Mouse (Mus musculus): ENCODE results near the gene Ankfy1. TPM values are rescaled to one million over a fixed set of nuclear protein-coding genes. Genes with fewer than 3 reads are reported as not detected.
"Not testable (repeated sequence)": the region's sequence is repeated elsewhere in the genome, so short reads cannot be mapped to it uniquely, and the experiment has no call there.

Gene Ankfy1
- polyA plus RNA-seq, 1 experiment from 2014 or later = 26.9 TPM

GRCm38 (mm10) chr11:72733736-72734135 lies 43.9 kb downstream of the Ankfy1 start:
- Histone ChIP-seq H3K4me1 (ENCODE audit: control insufficient read depth, insufficient read depth, low read length) (no peaks in the 10 kb centered on the region), H3K9ac (ENCODE audit: low read length) (no peak overlapping the region), H3K36me3 (ENCODE audit: control insufficient read depth, insufficient read depth, low read length) (peaks cover 18% of the 10 kb centered on the region), H3K4me3 (ENCODE audit: low read depth, low read length) (no peak overlapping the region), H3K9me3 (ENCODE audit: control insufficient read depth, low read length) (no peaks in the 10 kb centered on the region), H3K27ac (replicated peaks; ENCODE audit: low read depth, low read length) (no peak overlapping the region), H3K27me3 (ENCODE audit: control insufficient read depth, insufficient read depth, low read length) (no peaks in the 10 kb centered on the region), H3K4me2 (ENCODE audit: low read depth, severe bottlenecking) (no peak overlapping the region)
- ATAC-seq (ENCODE audit: insufficient number of reproducible peaks, low FRiP score, low TSS enrichment, low read depth) = no peak
- WGBS = 90% methylated on average over 3 of the region's 3 CpGs
- no peak for DNase-seq (ENCODE audit: low spot score)

- no peak for ATAC-seq (ENCODE audit: insufficient number of reproducible peaks, low FRiP score, low TSS enrichment, low read depth)
- no peak overlapping the region for H3K9ac ChIP-seq (ENCODE audit: low read length)
- DNase-seq (ENCODE audit: low spot score) = no peak
- H3K36me3 ChIP-seq (ENCODE audit: control insufficient read depth, insufficient read depth, low read length) = peaks cover 16% of the 10 kb centered on the region
- H3K27me3 ChIP-seq (ENCODE audit: control insufficient read depth, insufficient read depth, low read length) = no peaks in the 10 kb centered on the region
- no peak overlapping the region for H3K4me2 ChIP-seq (ENCODE audit: low read depth, severe bottlenecking)
- H3K27ac ChIP-seq (replicated peaks; ENCODE audit: low read depth, low read length) = no peak overlapping the region
- no peaks in the 10 kb centered on the region for H3K4me1 ChIP-seq (ENCODE audit: control insufficient read depth, insufficient read depth, low read length)
- WGBS = 95% methylated on average over 4 of the region's 4 CpGs
- H3K4me3 ChIP-seq (ENCODE audit: low read depth, low read length) = no peak overlapping the region
- no peaks in the 10 kb centered on the region for H3K9me3 ChIP-seq (ENCODE audit: control insufficient read depth, low read length)
These were observed 45.2 kb downstream of the Ankfy1 start for GRCm38 (mm10) chr11:72734840-72735518.

GRCm38 (mm10) chr11:72735519-72735860 lies 45.7 kb downstream of the Ankfy1 start:
- H3K4me3 ChIP-seq (ENCODE audit: low read depth, low read length) = no peak overlapping the region
- no peak overlapping the region for H3K27ac ChIP-seq (replicated peaks; ENCODE audit: low read depth, low read length)
- DNase-seq (ENCODE audit: low spot score) = no peak
- H3K4me2 ChIP-seq (ENCODE audit: low read depth, severe bottlenecking) = no peak overlapping the region
- H3K27me3 ChIP-seq (ENCODE audit: control insufficient read depth, insufficient read depth, low read length) = no peaks in the 10 kb centered on the region
- H3K9me3 ChIP-seq (ENCODE audit: control insufficient read depth, low read length) = no peaks in the 10 kb centered on the region
- H3K4me1 ChIP-seq (ENCODE audit: control insufficient read depth, insufficient read depth, low read length) = no peaks in the 10 kb centered on the region
- WGBS = 93% methylated on average over 2 of the region's 2 CpGs
- ATAC-seq (ENCODE audit: insufficient number of reproducible peaks, low FRiP score, low TSS enrichment, low read depth) = no peak
- no peak overlapping the region for H3K9ac ChIP-seq (ENCODE audit: low read length)
- H3K36me3 ChIP-seq (ENCODE audit: control insufficient read depth, insufficient read depth, low read length) = peaks cover 13% of the 10 kb centered on the region

- 85% methylated on average over 1 of the region's 1 CpGs for WGBS
- DNase-seq (ENCODE audit: low spot score) = no peak
- Histone ChIP-seq H3K27ac (replicated peaks; ENCODE audit: low read depth, low read length) (no peak overlapping the region), H3K9ac (ENCODE audit: low read length) (no peak overlapping the region), H3K27me3 (ENCODE audit: control insufficient read depth, insufficient read depth, low read length) (no peaks in the 10 kb centered on the region), H3K9me3 (ENCODE audit: control insufficient read depth, low read length) (no peaks in the 10 kb centered on the region), H3K4me3 (ENCODE audit: low read depth, low read length) (no peak overlapping the region), H3K4me1 (ENCODE audit: control insufficient read depth, insufficient read depth, low read length) (no peaks in the 10 kb centered on the region), H3K4me2 (ENCODE audit: low read depth, severe bottlenecking) (no peak overlapping the region), H3K36me3 (ENCODE audit: control insufficient read depth, insufficient read depth, low read length) (peaks cover 7% of the 10 kb centered on the region)
- ATAC-seq (ENCODE audit: insufficient number of reproducible peaks, low FRiP score, low TSS enrichment, low read depth) = no peak
These were observed 46.5 kb downstream of the Ankfy1 start for GRCm38 (mm10) chr11:72736320-72736719.

GRCm38 (mm10) chr11:72737517-72737916 lies 47.7 kb downstream of the Ankfy1 start:
- DNase-seq (ENCODE audit: low spot score); H3K36me3 ChIP-seq (ENCODE audit: control insufficient read depth, insufficient read depth, low read length): not testable (repeated sequence)
- WGBS = 86% methylated on average over 5 of the region's 5 CpGs

GRCm38 (mm10) chr11:72739048-72739447 lies 49.2 kb downstream of the Ankfy1 start:
- 95% methylated on average over 1 of the region's 1 CpGs for WGBS
- H3K9ac ChIP-seq (ENCODE audit: low read length) = no peak overlapping the region
- peaks cover 7% of the 10 kb centered on the region; the same call in 1 of the 2 replicates for H3K36me3 ChIP-seq (ENCODE audit: control insufficient read depth, insufficient read depth, low read length)
- DNase-seq (ENCODE audit: low spot score) = no peak
- H3K9me3 ChIP-seq (ENCODE audit: control insufficient read depth, low read length) = no peaks in the 10 kb centered on the region
- no peak overlapping the region for H3K4me3 ChIP-seq (ENCODE audit: low read depth, low read length)
- no peak for ATAC-seq (ENCODE audit: insufficient number of reproducible peaks, low FRiP score, low TSS enrichment, low read depth)
- H3K27ac ChIP-seq (replicated peaks; ENCODE audit: low read depth, low read length) = no peak overlapping the region
- H3K4me2 ChIP-seq (ENCODE audit: low read depth, severe bottlenecking) = no peak overlapping the region
- no peaks in the 10 kb centered on the region for H3K27me3 ChIP-seq (ENCODE audit: control insufficient read depth, insufficient read depth, low read length)
- H3K4me1 ChIP-seq (ENCODE audit: control insufficient read depth, insufficient read depth, low read length) = no peaks in the 10 kb centered on the region

More at GRCm38 (mm10) chr11:72737517-72737916, 47.7 kb downstream of the Ankfy1 start:
- H3K9ac ChIP-seq (ENCODE audit: low read length); H3K4me2 ChIP-seq (ENCODE audit: low read depth, severe bottlenecking); ATAC-seq (ENCODE audit: insufficient number of reproducible peaks, low FRiP score, low TSS enrichment, low read depth); H3K4me3 ChIP-seq (ENCODE audit: low read depth, low read length); H3K27me3 ChIP-seq (ENCODE audit: control insufficient read depth, insufficient read depth, low read length); H3K9me3 ChIP-seq (ENCODE audit: control insufficient read depth, low read length); H3K4me1 ChIP-seq (ENCODE audit: control insufficient read depth, insufficient read depth, low read length); H3K27ac ChIP-seq (replicated peaks; ENCODE audit: low read depth, low read length): not testable (repeated sequence)

GRCm38 (mm10) chr11:72751956-72752355 lies 62.1 kb downstream of the Ankfy1 start:
- no peak overlapping the region for H3K27ac ChIP-seq (replicated peaks; ENCODE audit: low read depth, low read length)
- H3K36me3 ChIP-seq (ENCODE audit: control insufficient read depth, insufficient read depth, low read length) = peaks cover 7% of the 10 kb centered on the region
- H3K4me1 ChIP-seq (ENCODE audit: control insufficient read depth, insufficient read depth, low read length) = no peaks in the 10 kb centered on the region
- 42% methylated on average over 2 of the region's 2 CpGs for WGBS
- H3K9me3 ChIP-seq (ENCODE audit: control insufficient read depth, low read length) = no peaks in the 10 kb centered on the region
- H3K4me2 ChIP-seq (ENCODE audit: low read depth, severe bottlenecking) = no peak overlapping the region
- H3K27me3 ChIP-seq (ENCODE audit: control insufficient read depth, insufficient read depth, low read length) = no peaks in the 10 kb centered on the region
- DNase-seq (ENCODE audit: low spot score) (no peak), ATAC-seq (ENCODE audit: insufficient number of reproducible peaks, low FRiP score, low TSS enrichment, low read depth) (no peak)
- no peak overlapping the region for H3K4me3 ChIP-seq (ENCODE audit: low read depth, low read length)
- no peak overlapping the region for H3K9ac ChIP-seq (ENCODE audit: low read length)

- Histone ChIP-seq H3K27ac (replicated peaks; ENCODE audit: low read depth, low read length) (no peak overlapping the region), H3K4me2 (ENCODE audit: low read depth, severe bottlenecking) (no peak overlapping the region), H3K9me3 (ENCODE audit: control insufficient read depth, low read length) (no peaks in the 10 kb centered on the region), H3K4me1 (ENCODE audit: control insufficient read depth, insufficient read depth, low read length) (no peaks in the 10 kb centered on the region), H3K27me3 (ENCODE audit: control insufficient read depth, insufficient read depth, low read length) (no peaks in the 10 kb centered on the region), H3K4me3 (ENCODE audit: low read depth, low read length) (no peak overlapping the region), H3K36me3 (ENCODE audit: control insufficient read depth, insufficient read depth, low read length) (peaks cover 16% of the 10 kb centered on the region), H3K9ac (ENCODE audit: low read length) (no peak overlapping the region)
- no peak for DNase-seq (ENCODE audit: low spot score)
- WGBS = 94% methylated on average over 5 of the region's 5 CpGs
- no peak for ATAC-seq (ENCODE audit: insufficient number of reproducible peaks, low FRiP score, low TSS enrichment, low read depth)
These were observed 68.5 kb downstream of the Ankfy1 start for GRCm38 (mm10) chr11:72758316-72758715.

- no peak overlapping the region for H3K4me3 ChIP-seq (ENCODE audit: low read depth, low read length)
- H3K36me3 ChIP-seq (ENCODE audit: control insufficient read depth, insufficient read depth, low read length) = peaks cover 14% of the 10 kb centered on the region
- no peaks in the 10 kb centered on the region for H3K27me3 ChIP-seq (ENCODE audit: control insufficient read depth, insufficient read depth, low read length)
- H3K9me3 ChIP-seq (ENCODE audit: control insufficient read depth, low read length) = no peaks in the 10 kb centered on the region
- ATAC-seq (ENCODE audit: insufficient number of reproducible peaks, low FRiP score, low TSS enrichment, low read depth) = no peak
- no peak overlapping the region for H3K9ac ChIP-seq (ENCODE audit: low read length)
- H3K4me1 ChIP-seq (ENCODE audit: control insufficient read depth, insufficient read depth, low read length) = no peaks in the 10 kb centered on the region
- DNase-seq (ENCODE audit: low spot score) = no peak
- WGBS = 90% methylated on average over 6 of the region's 6 CpGs
- no peak overlapping the region for H3K27ac ChIP-seq (replicated peaks; ENCODE audit: low read depth, low read length)
- no peak overlapping the region for H3K4me2 ChIP-seq (ENCODE audit: low read depth, severe bottlenecking)
These were observed 69.8 kb downstream of the Ankfy1 start for GRCm38 (mm10) chr11:72759581-72759980.
